Mouse (Mus musculus): ENCODE measurements around the gene Pdilt. TPM values are rescaled to one million over a fixed set of nuclear protein-coding genes. Genes with fewer than 3 reads are reported as not detected.
"Not testable (repeated sequence)": the region's sequence is repeated elsewhere in the genome, so short reads cannot be mapped to it uniquely, and the experiment has no call there.

Gene Pdilt
- not detected in 2 replicates for total RNA-seq (2014; rRNA removed; ENCODE audit: low replicate concordance)
- polyA plus RNA-seq (2015; fragmentation: Nextera tagmentation; extraction: Ambion mirVana) = not detected in 2 replicates

DNA sequence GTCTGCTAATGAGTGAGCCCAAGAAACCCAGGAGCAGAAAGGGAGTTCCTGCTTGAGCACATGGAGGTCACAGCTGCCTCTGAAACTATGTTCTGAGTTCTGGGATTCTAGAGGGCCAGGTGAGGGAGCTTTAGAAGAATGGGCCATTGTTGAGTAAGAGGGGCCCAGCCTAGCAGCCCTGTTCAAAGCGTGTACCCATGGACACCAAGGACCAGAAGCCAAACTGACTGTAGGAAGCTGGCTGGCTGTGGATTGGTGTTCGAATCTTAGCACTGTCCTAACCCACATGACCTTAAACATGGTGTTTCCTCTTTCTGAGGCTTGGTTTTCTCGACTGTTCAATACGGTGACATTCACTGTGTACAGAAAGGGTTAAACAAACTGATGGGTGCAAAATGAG lies at the start of gene Pdilt:
TSS of gene Pdilt (minus strand) at position 101 of the 400 bp plus-strand sequence.
- H3K27ac ChIP-seq (ENCODE audit: low read depth) = no peak within 1 kb of the TSS
- no peaks in the 10 kb centered on the region for H3K27me3 ChIP-seq (ENCODE audit: control insufficient read depth, insufficient read depth, low read length)
- 55% methylated on average over 4 of the region's 4 CpGs for WGBS
- no peaks in the 10 kb centered on the region for H3K9me3 ChIP-seq (replicated peaks; ENCODE audit: control insufficient read depth, low read length)
- H3K4me2 ChIP-seq (ENCODE audit: low read depth, low read length) = no peak within 1 kb of the TSS
- no peak within 1 kb of the TSS for H3K4me3 ChIP-seq (ENCODE audit: low read depth, low read length)
- DNase-seq (ENCODE audit: low spot score) = no peak
- no peaks in the 10 kb centered on the region for H3K4me1 ChIP-seq (ENCODE audit: control insufficient read depth, insufficient read depth)
- TF ChIP-seq CTCF (IDR thresholded peaks at IDR 0.05; ENCODE audit: low read depth) = no peak
- TF ChIP-seq EP300 (IDR thresholded peaks at IDR 0.05; ENCODE audit: low read depth) = no peak
- no peak within 1 kb of the TSS for H3K9ac ChIP-seq (replicated peaks; ENCODE audit: low read depth, low read length)
- no peaks in the 10 kb centered on the region for H3K36me3 ChIP-seq (replicated peaks; ENCODE audit: control insufficient read depth, insufficient read depth, low read length)
- ATAC-seq (ENCODE audit: insufficient read depth, low read depth) = no peak

DNA sequence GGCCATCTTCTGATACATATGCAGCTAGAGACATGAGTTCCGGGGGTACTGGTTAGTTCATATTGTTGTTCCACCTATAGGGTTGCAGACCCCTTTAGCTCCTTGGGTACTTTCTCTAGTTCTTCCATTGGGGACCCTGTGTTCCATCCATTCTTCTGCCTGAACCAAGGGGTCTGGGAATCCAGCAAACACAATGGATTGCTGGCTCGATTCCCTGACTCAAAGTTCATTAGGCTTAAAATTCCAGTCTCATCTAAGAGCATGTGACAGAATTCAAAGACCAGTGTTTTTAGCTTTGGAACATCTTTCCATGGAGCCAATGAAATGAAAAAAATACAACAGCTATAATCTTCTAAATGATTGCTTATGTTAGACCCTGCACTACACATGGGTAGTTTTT lies 39.2 kb upstream of the Pdilt start:
- not testable (repeated sequence) for H3K4me2 ChIP-seq (ENCODE audit: low read depth, low read length); H3K4me1 ChIP-seq (ENCODE audit: control insufficient read depth, insufficient read depth); H3K36me3 ChIP-seq (replicated peaks; ENCODE audit: control insufficient read depth, insufficient read depth, low read length); H3K9ac ChIP-seq (replicated peaks; ENCODE audit: low read depth, low read length); H3K9me3 ChIP-seq (replicated peaks; ENCODE audit: control insufficient read depth, low read length); H3K27ac ChIP-seq (ENCODE audit: low read depth); H3K27me3 ChIP-seq (ENCODE audit: control insufficient read depth, insufficient read depth, low read length); DNase-seq (ENCODE audit: low spot score); ATAC-seq (ENCODE audit: insufficient read depth, low read depth); H3K4me3 ChIP-seq (ENCODE audit: low read depth, low read length)
- 77% methylated on average over 2 of the region's 2 CpGs for WGBS

DNA sequence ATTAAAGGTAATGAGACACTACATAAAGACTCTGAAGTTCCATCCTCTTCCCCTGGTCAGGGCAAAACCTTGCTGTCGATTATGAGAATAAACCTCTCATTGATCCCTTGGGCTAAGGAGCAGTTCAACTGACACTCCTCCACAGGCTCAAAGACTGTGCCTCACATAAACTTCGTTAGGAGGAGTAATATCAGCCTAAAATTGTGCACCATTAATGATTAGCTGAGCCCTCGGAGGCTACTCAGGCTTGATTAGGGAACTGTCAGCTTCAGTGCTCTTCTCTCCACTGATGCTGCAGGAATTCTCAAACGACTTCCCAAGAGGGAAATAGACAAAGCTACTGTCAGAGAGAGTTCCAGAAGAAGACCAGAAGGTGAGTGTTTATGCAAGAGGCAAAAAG lies 38.2 kb upstream of the Pdilt start:
- ATAC-seq (ENCODE audit: insufficient read depth, low read depth) = no peak
- Histone ChIP-seq H3K36me3 (replicated peaks; ENCODE audit: control insufficient read depth, insufficient read depth, low read length) (no peaks in the 10 kb centered on the region), H3K4me1 (ENCODE audit: control insufficient read depth, insufficient read depth) (no peaks in the 10 kb centered on the region), H3K4me3 (ENCODE audit: low read depth, low read length) (no peak overlapping the region), H3K27ac (ENCODE audit: low read depth) (no peak overlapping the region), H3K9me3 (replicated peaks; ENCODE audit: control insufficient read depth, low read length) (no peaks in the 10 kb centered on the region), H3K27me3 (ENCODE audit: control insufficient read depth, insufficient read depth, low read length) (no peaks in the 10 kb centered on the region), H3K9ac (replicated peaks; ENCODE audit: low read depth, low read length) (no peak overlapping the region), H3K4me2 (ENCODE audit: low read depth, low read length) (no peak overlapping the region)
- TF ChIP-seq EP300 (IDR thresholded peaks at IDR 0.05; ENCODE audit: low read depth) (no peak), CTCF (IDR thresholded peaks at IDR 0.05; ENCODE audit: low read depth) (no peak)
- 39% methylated on average over 4 of the region's 4 CpGs for WGBS
- DNase-seq (ENCODE audit: low spot score) = no peak

DNA sequence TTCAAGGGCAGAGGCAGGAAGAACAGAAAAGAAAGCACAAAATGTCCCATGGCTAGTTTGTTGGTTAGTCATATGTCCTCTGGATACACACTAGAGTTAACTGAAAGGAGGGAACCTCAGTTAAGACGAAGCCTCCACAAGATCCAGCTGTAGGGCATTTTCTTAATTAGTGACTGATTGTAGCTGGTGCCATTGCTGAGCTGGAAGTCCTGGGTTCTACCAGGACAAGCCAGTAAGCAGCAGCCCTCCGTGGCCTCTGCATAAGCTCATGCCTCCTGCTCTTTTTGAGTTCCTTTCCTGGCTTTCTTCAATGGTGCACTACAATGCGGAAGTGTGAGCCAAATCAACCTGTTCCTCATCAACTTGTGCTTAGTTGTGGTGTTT lies 37.2 kb upstream of the Pdilt start:
- TF ChIP-seq CTCF (IDR thresholded peaks at IDR 0.05; ENCODE audit: low read depth) = no peak
- no peak for TF ChIP-seq EP300 (IDR thresholded peaks at IDR 0.05; ENCODE audit: low read depth)
- no peak overlapping the region for H3K9ac ChIP-seq (replicated peaks; ENCODE audit: low read depth, low read length)
- no peak overlapping the region for H3K27ac ChIP-seq (ENCODE audit: low read depth)
- DNase-seq (ENCODE audit: low spot score) = no peak
- no peaks in the 10 kb centered on the region for H3K4me1 ChIP-seq (ENCODE audit: control insufficient read depth, insufficient read depth)
- H3K27me3 ChIP-seq (ENCODE audit: control insufficient read depth, insufficient read depth, low read length) = no peaks in the 10 kb centered on the region
- no peak overlapping the region for H3K4me3 ChIP-seq (ENCODE audit: low read depth, low read length)
- H3K36me3 ChIP-seq (replicated peaks; ENCODE audit: control insufficient read depth, insufficient read depth, low read length) = no peaks in the 10 kb centered on the region
- no peak overlapping the region for H3K4me2 ChIP-seq (ENCODE audit: low read depth, low read length)
- ATAC-seq (ENCODE audit: insufficient read depth, low read depth) = no peak
- 78% methylated on average over 3 of the region's 3 CpGs for WGBS
- no peaks in the 10 kb centered on the region for H3K9me3 ChIP-seq (replicated peaks; ENCODE audit: control insufficient read depth, low read length)

DNA sequence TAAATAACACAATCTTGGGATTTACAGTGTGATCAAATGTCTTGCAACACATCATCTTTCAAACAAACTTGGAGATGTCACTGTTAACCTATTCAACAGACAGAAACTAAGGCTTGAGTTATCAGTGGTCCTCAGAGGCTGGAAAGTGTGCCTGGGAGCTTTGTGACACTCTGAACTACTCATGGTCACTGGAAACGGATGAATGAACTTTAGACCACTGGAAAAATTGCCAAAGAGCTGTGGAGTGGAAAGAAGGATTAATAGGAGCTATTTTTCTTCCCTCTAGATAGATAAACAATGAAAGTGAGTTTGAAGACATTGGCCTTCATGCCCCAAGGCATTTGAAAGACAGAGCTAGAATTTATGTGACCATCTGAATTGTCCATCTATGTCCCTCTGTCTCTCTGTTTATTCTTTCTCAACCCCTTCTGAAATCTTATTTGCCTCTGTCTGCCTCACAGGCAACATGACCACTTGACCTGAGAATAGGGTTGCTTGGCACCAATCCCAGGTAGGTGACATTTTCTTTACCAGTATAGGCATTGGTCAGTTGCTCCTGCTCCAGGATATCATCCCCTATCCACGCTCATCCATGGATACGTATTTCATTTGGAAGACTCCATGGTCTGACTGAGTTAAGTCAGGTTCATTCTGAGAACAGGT lies 36.6 kb upstream of the Pdilt start:
- Histone ChIP-seq H3K4me2 (ENCODE audit: low read depth, low read length) (no peak overlapping the region), H3K4me3 (ENCODE audit: low read depth, low read length) (no peak overlapping the region), H3K36me3 (replicated peaks; ENCODE audit: control insufficient read depth, insufficient read depth, low read length) (no peaks in the 10 kb centered on the region), H3K27ac (ENCODE audit: low read depth) (no peak overlapping the region), H3K4me1 (ENCODE audit: control insufficient read depth, insufficient read depth) (no peaks in the 10 kb centered on the region), H3K9me3 (replicated peaks; ENCODE audit: control insufficient read depth, low read length) (no peaks in the 10 kb centered on the region), H3K27me3 (ENCODE audit: control insufficient read depth, insufficient read depth, low read length) (no peaks in the 10 kb centered on the region), H3K9ac (replicated peaks; ENCODE audit: low read depth, low read length) (no peak overlapping the region)
- 63% methylated on average over 3 of the region's 3 CpGs for WGBS
- TF ChIP-seq CTCF (IDR thresholded peaks at IDR 0.05; ENCODE audit: low read depth) (no peak), EP300 (IDR thresholded peaks at IDR 0.05; ENCODE audit: low read depth) (no peak)
- no peak for DNase-seq (ENCODE audit: low spot score)
- no peak for ATAC-seq (ENCODE audit: insufficient read depth, low read depth)

DNA sequence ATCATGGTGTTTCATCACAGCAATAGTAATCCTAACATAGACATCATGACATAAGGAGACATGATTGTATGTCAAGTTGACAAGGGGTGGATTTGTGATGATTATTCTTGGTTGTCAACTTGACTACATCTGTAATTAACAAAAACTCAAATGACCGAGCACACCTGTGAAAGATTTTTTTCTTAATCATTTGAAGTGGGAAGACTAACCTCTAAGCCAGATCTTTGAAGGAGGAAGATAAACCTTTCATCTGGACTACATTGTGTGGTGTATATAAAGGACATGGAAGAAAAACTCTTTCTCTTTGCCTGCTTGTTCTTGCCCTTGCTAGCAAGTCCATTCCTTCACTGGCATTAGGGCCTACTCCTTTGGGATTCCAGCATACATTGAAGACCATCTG lies 30.8 kb upstream of the Pdilt start, which contains the start of gene Acsm2:
TSS of gene Acsm2 (plus strand) at position 301 of the 400 bp plus-strand sequence.
- Histone ChIP-seq H3K4me3 (ENCODE audit: low read depth, low read length) (no peak within 1 kb of the TSS), H3K9ac (replicated peaks; ENCODE audit: low read depth, low read length) (no peak within 1 kb of the TSS), H3K4me2 (ENCODE audit: low read depth, low read length) (no peak within 1 kb of the TSS), H3K4me1 (ENCODE audit: control insufficient read depth, insufficient read depth) (no peaks in the 10 kb centered on the region), H3K27ac (ENCODE audit: low read depth) (no peak within 1 kb of the TSS), H3K9me3 (replicated peaks; ENCODE audit: control insufficient read depth, low read length) (no peaks in the 10 kb centered on the region), H3K27me3 (ENCODE audit: control insufficient read depth, insufficient read depth, low read length) (no peaks in the 10 kb centered on the region), H3K36me3 (replicated peaks; ENCODE audit: control insufficient read depth, insufficient read depth, low read length) (no peaks in the 10 kb centered on the region)
- WGBS = 74% methylated on average over 1 of the region's 1 CpGs
- DNase-seq (ENCODE audit: low spot score) (no peak), ATAC-seq (ENCODE audit: insufficient read depth, low read depth) (no peak)
- no peak for TF ChIP-seq EP300 (IDR thresholded peaks at IDR 0.05; ENCODE audit: low read depth)

All from heart, postnatal 0 days (tissue).